Mouse (Mus musculus) midbrain, postnatal 0 days (tissue): ENCODE measurements around the gene Gm13124. TPM values are rescaled to one million over a fixed set of nuclear protein-coding genes. Genes with fewer than 3 reads are reported as not detected.
"Not testable (repeated sequence)": the region's sequence is repeated elsewhere in the genome, so short reads cannot be mapped to it uniquely, and the experiment has no call there.

Source experiments
- ATAC-seq: fragments of 200-750 bp; cut with Nextera tagmentation; 2 replicates; pipeline ENCODE4 v1.8.0; 2017; ENCODE audit warnings: moderate number of reproducible peaks, mild to moderate bottlenecking, moderate TSS enrichment, moderate library complexity; ENCODE audit not compliant: low FRiP score
- DNase-seq: peaks from one replicate; pipeline ENCODE4 v3.0.0-alpha.2; 2015; ENCODE audit warnings: low spot score
- H3K27ac ChIP-seq: fragments of 300-500 bp; sonication (generic); 2 replicates; pipeline ENCODE4 v1.5.1; 2014; ENCODE audit warnings: low read depth, mild to moderate bottlenecking, low read length, mixed read lengths
- H3K27me3 ChIP-seq: fragments of 300-500 bp; sonication (generic); 2 replicates; pipeline ENCODE4 v1.6.1; 2014; ENCODE audit warnings: low read length, control low read depth, mixed read lengths; ENCODE audit not compliant: insufficient read depth
- H3K36me3 ChIP-seq: fragments of 300-500 bp; sonication (generic); 2 replicates; pipeline ENCODE4 v1.6.1; 2014; ENCODE audit warnings: low read length, control low read depth, mixed read lengths; ENCODE audit not compliant: insufficient read depth
- H3K4me1 ChIP-seq: fragments of 300-500 bp; sonication (generic); 2 replicates; pipeline ENCODE4 v1.6.1; 2014; ENCODE audit warnings: mild to moderate bottlenecking, control low read depth, antibody characterized with exemption, low read length, mixed read lengths; ENCODE audit not compliant: insufficient read depth
- H3K4me2 ChIP-seq: fragments of 300-500 bp; sonication (generic); 2 replicates; pipeline ENCODE4 v1.6.1; 2014; ENCODE audit warnings: low read depth, mild to moderate bottlenecking, low read length, mixed read lengths; ENCODE audit not compliant: poor library complexity, severe bottlenecking
- H3K4me3 ChIP-seq: fragments of 300-500 bp; sonication (generic); 2 replicates; pipeline ENCODE4 v1.5.1; 2014; ENCODE audit warnings: low read depth, mild to moderate bottlenecking, low read length, moderate library complexity
- H3K9ac ChIP-seq: fragments of 300-500 bp; sonication (generic); replicated peaks from 2 replicates; pipeline ENCODE4 v1.6.1; 2014; ENCODE audit warnings: mild to moderate bottlenecking, low read length, moderate library complexity, mixed read lengths; ENCODE audit not compliant: poor library complexity, severe bottlenecking
- H3K9me3 ChIP-seq: fragments of 300-500 bp; sonication (generic); 2 replicates; pipeline ENCODE4 v1.6.1; 2016; ENCODE audit warnings: low read length, control low read depth
- CTCF ChIP-seq: IDR thresholded peaks from 2 replicates; pipeline ENCODE4 v1.5.1; 2016; ENCODE audit warnings: antibody characterized with exemption, mild to moderate bottlenecking
- WGBS: fragments of 180-500 bp; shearing (Covaris S2); extraction: QIAGEN DNeasy Blood & Tissue Kit; methylation state at CpG from one replicate; pipeline ENCODE4 v1.1.7; 2014; 5-methylcytosine and 5-hydroxymethylcytosine counted together
- polyA plus RNA-seq: library from polyadenylated mRNA; unstranded; fragments of >200 nt; fragmentation: Nextera tagmentation; extraction: Ambion mirVana; gene quantifications from 2 replicates; pipeline ENCODE4 v1.2.1, GENCODE M21; 2015
- total RNA-seq: library from RNA; depleted of rRNA; stranded (reverse); fragments of >200 nt; gene quantifications from 2 replicates; pipeline ENCODE4 v1.2.3, GENCODE M21; 2014; rRNA removed

The Gm13124 gene
- total RNA-seq (not detected in 2 replicates), polyA plus RNA-seq (not detected in 2 replicates)

- 100% methylated on average over 1 of the region's 1 CpGs for WGBS
Measured at GRCm38 (mm10) chr4:144565034-144565433, at the start of gene Gm13124. Gm13124 (minus strand) TSS chr4:144565134.

GRCm38 (mm10) chr4:144614586-144614985 is 49.7 kb upstream of the Gm13124 start:
- Histone ChIP-seq H3K9me3 (peaks cover 65% of the 10 kb centered on the region), H3K4me3 (no peak overlapping the region), H3K27me3 (no peaks in the 10 kb centered on the region), H3K4me1 (no peaks in the 10 kb centered on the region), H3K9ac (no peak overlapping the region), H3K36me3 (no peaks in the 10 kb centered on the region), H3K27ac (no peak overlapping the region), H3K4me2 (no peak overlapping the region)
- WGBS = 62% methylated on average over 1 of the region's 1 CpGs
- DNase-seq (no peak), ATAC-seq (no peak)
- TF ChIP-seq CTCF = no peak

More at GRCm38 (mm10) chr4:144565034-144565433, at the start of gene Gm13124:
- Histone ChIP-seq H3K4me1 (no peaks in the 10 kb centered on the region), H3K27me3 (no peaks in the 10 kb centered on the region), H3K4me3 (no peak within 1 kb of the TSS), H3K9ac (no peak within 1 kb of the TSS), H3K9me3 (peaks cover 34% of the 10 kb centered on the region), H3K27ac (no peak within 1 kb of the TSS), H3K4me2 (no peak within 1 kb of the TSS), H3K36me3 (no peaks in the 10 kb centered on the region)
- ATAC-seq (no peak), DNase-seq (no peak)
- no peak for TF ChIP-seq CTCF

- 57% methylated on average over 1 of the region's 1 CpGs for WGBS
- no peak within 1 kb of the TSS for H3K4me2 ChIP-seq
- H3K4me1 ChIP-seq = no peaks in the 10 kb centered on the region
- H3K27ac ChIP-seq = no peak within 1 kb of the TSS
- no peaks in the 10 kb centered on the region for H3K36me3 ChIP-seq
- H3K4me3 ChIP-seq = no peak within 1 kb of the TSS
- peaks cover 59% of the 10 kb centered on the region for H3K9me3 ChIP-seq
- ATAC-seq = no peak
- H3K9ac ChIP-seq = no peak within 1 kb of the TSS
- no peak for TF ChIP-seq CTCF
- DNase-seq = no peak
- no peaks in the 10 kb centered on the region for H3K27me3 ChIP-seq
Measured at GRCm38 (mm10) chr4:144613407-144613806, 48.5 kb upstream of the Gm13124 start, which contains the start of gene Aadacl4. Aadacl4 (plus strand) TSS chr4:144613707.

- no peak overlapping the region for H3K27ac ChIP-seq
- TF ChIP-seq CTCF = no peak
- no peak for ATAC-seq
- no peaks in the 10 kb centered on the region for H3K36me3 ChIP-seq
- no peaks in the 10 kb centered on the region for H3K27me3 ChIP-seq
- no peak for DNase-seq
- peaks cover 25% of the 10 kb centered on the region; the same call in 1 of the 2 replicates for H3K9me3 ChIP-seq
- no peak overlapping the region for H3K9ac ChIP-seq
- H3K4me3 ChIP-seq = no peak overlapping the region
- H3K4me2 ChIP-seq = no peak overlapping the region
- no peaks in the 10 kb centered on the region for H3K4me1 ChIP-seq
Measured at GRCm38 (mm10) chr4:144592790-144593189, 27.9 kb upstream of the Gm13124 start.

DNA sequence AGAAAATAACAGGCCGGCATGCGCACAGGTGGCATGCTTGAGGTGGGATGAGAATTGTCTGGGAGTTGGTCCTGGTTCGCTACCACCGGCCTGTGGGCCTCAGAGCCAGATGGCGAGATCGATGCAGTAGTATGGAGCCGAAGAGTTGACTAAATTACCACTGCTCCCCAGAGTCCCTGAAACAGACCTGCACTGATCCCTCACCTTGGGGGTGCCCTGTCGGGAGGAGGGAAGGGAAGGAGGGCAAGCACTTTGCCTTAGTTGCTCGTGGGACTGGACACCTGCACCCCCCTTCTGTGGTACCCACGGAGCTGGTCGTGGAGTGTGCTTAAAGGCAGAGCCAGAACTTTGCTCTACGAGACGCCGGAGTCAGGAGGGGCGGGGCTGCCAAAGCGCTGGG is 21.3 kb upstream of the Gm13124 start:
- not testable (repeated sequence) for H3K27ac ChIP-seq, H3K27me3 ChIP-seq, H3K9ac ChIP-seq, ATAC-seq, H3K4me2 ChIP-seq, H3K36me3 ChIP-seq, H3K4me3 ChIP-seq, H3K4me1 ChIP-seq, DNase-seq
- peaks cover 28% of the 10 kb centered on the region; the same call in 1 of the 2 replicates for H3K9me3 ChIP-seq
- 87% methylated on average over 12 of the region's 16 CpGs for WGBS

DNA sequence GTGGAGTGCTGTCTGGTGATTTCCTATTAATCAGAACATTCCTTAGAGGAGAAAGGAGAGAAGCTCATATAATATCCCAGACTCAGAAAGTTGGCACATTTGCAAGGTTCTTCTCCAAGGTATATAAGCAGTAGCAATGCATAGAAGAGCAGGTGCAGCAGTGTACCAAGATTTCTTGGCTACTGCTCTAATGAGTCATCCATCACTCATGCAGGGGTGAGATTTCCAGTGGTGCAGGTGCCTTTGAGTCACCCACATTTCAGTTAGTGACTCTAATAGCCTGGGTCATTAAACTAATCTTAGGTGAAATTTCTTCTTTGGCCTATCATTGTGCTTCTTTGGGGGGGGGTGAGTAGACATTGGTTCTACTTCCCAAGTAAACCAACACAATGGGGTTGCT is 2.8 kb upstream of the Gm13124 start:
- Histone ChIP-seq H3K9me3 (peaks cover 18% of the 10 kb centered on the region), H3K4me1 (no peaks in the 10 kb centered on the region), H3K36me3 (no peaks in the 10 kb centered on the region), H3K27me3 (no peaks in the 10 kb centered on the region), H3K4me2 (no peak overlapping the region), H3K9ac (no peak overlapping the region), H3K27ac (no peak overlapping the region), H3K4me3 (no peak overlapping the region)
- no peak for TF ChIP-seq CTCF
- ATAC-seq (no peak), DNase-seq (no peak)
